Comparison of ENCODE assay signal across 21 mouse cellular contexts in genomic region chr5:142641331-142642051, GRCm38 (mm10). TPM values are rescaled to one million over a fixed set of nuclear protein-coding genes. Genes with fewer than 3 reads are reported as not detected.
DNase-seq lines count a peak whose midpoint lies in the region; ATAC-seq and TF ChIP-seq lines count a peak whose summit lies in the region.
"Had no signal": no experiment of that assay in that cellular context is flagged by ENCODE, and none has a peak within 500 bp of the region (broad histone marks: within the 10 kb centered on the region; RNA-seq: fewer than 3 reads in every experiment).

No protein-coding gene starts in this region.

- WGBS in kidney, adult 2 months = 58% methylated on average over 6 of the region's 6 CpGs

- H3K36me3 ChIP-seq in kidney, adult 2 months (ENCODE audit: control insufficient read depth, insufficient read depth, low read length) = no peaks in the 10 kb centered on the region; the same call in 1 of the 2 replicates

- TF ChIP-seq POLR2A in kidney, adult 2 months (IDR thresholded peaks at IDR 0.05; ENCODE audit: low read depth, low read length) = no peak

- no peak overlapping the region for H3K4me3 ChIP-seq in kidney, adult 2 months (ENCODE audit: insufficient read depth, low read depth, low read length)
- H3K4me3 ChIP-seq: erythroblast, embryonic 14.5 days; forebrain, embryonic 13.5 days; heart, embryonic 15.5 days had no signal

- no peaks in the 10 kb centered on the region for H3K27me3 ChIP-seq in kidney, adult 2 months (replicated peaks; ENCODE audit: control insufficient read depth, insufficient read depth, low read length)
- H3K27me3 ChIP-seq: forebrain, embryonic 13.5 days; heart, embryonic 15.5 days; Patski had no signal

- H3K27ac ChIP-seq in kidney, adult 2 months (ENCODE audit: insufficient read depth, low read depth, low read length) = peak overlapping the region; percentile 83
- H3K27ac ChIP-seq: forebrain, embryonic 13.5 days; heart, embryonic 15.5 days; hindbrain, postnatal 0 days; macrophage had no signal

- ATAC-seq in inflammation-experienced regulatory T-cells, adult 6 months = peak; percentile 76
- ATAC-seq: forebrain, embryonic 13.5 days; hindbrain, postnatal 0 days; Patski had no signal

- H3K4me1 ChIP-seq in kidney, adult 2 months (ENCODE audit: control insufficient read depth, insufficient read depth, low read length) = peaks cover 13% of the 10 kb centered on the region
- H3K4me1 ChIP-seq: forebrain, embryonic 13.5 days; heart, embryonic 15.5 days had no signal

- TF ChIP-seq CTCF in kidney, adult 2 months (conservative IDR thresholded peaks at IDR 0.05; ENCODE audit: insufficient read depth, insufficient read length, low read depth, low read length) = no peak

- peak; percentile 77 for DNase-seq in kidney, adult 2 months
- no peak for DNase-seq in kidney, postnatal 4 days
- DNase-seq in spleen, postnatal 36 days (ENCODE audit: low spot score in 2 of 2) = peak; percentile 41 to 52
- no peak for DNase-seq in spleen, adult 12 weeks (ENCODE audit: low spot score)
- no peak for DNase-seq in adrenal gland, adult (ENCODE audit: inconsistent age in 2 of 2, low spot score in 1 of 2)
- DNase-seq in embryo, embryonic 11 days = no peak
- no peak for DNase-seq in gastrocnemius, postnatal 4 days (ENCODE audit: low spot score in 2 of 2)
- DNase-seq: adrenal gland, postnatal 14 days; cerebellum, adult 11-12 months; cerebellum, postnatal 36 days; gastrocnemius, postnatal 25 days; lung, embryonic 14.5 days had no signal

RNA-seq across cellular contexts. Expression of gene Wipi2, which starts 14.0 kb away (rescaled TPM):
- polyA plus RNA-seq in kidney, adult 2 months (2012; rRNA removed) = 61.0 and 63.7 TPM in 2 replicates
- polyA plus RNA-seq in inflammation-experienced regulatory T-cells, adult 6 months (2017; shearing (Covaris generic)) = 10 to 100 TPM; 12.6 to 20.5 (median 15.4) TPM
- 10 to 100 TPM; 36.9 to 39.6 TPM for total RNA-seq in gastrocnemius, postnatal 4 days (2021)

RNA-seq across cellular contexts. Expression of gene Mmd2, which starts 32.9 kb away (rescaled TPM):
- 1.5 and 1.8 TPM in 2 replicates for polyA plus RNA-seq in kidney, adult 2 months (2012; rRNA removed)
- polyA plus RNA-seq in inflammation-experienced regulatory T-cells, adult 6 months (2017; shearing (Covaris generic)) = not detected
- total RNA-seq in gastrocnemius, postnatal 4 days (2021) = under 1 TPM; 0.27 to 0.39 TPM
- total RNA-seq: gastrocnemius, postnatal 25 days; hematopoietic stem cell, adult 5-6 weeks had no signal
- polyA plus RNA-seq: C2C12; erythroblast, embryonic 14.5 days; macrophage; Patski had no signal

RNA-seq across cellular contexts. Expression of gene Slc29a4, which starts 50.8 kb away (rescaled TPM):
- polyA plus RNA-seq in kidney, adult 2 months (2012; rRNA removed) = 0.92 and 1.1 TPM in 2 replicates
- 1 to 10 TPM in 1 of 3 experiments, under 1 TPM in 1, not detected in 1; 0.20 to 1.9 TPM for polyA plus RNA-seq in inflammation-experienced regulatory T-cells, adult 6 months (2017; shearing (Covaris generic))
- under 1 TPM; 0.81 to 0.88 TPM for total RNA-seq in gastrocnemius, postnatal 4 days (2021)
- total RNA-seq: hematopoietic stem cell, adult 5-6 weeks had no signal
- polyA plus RNA-seq: erythroblast, embryonic 14.5 days; macrophage had no signal

Comparison
In these comparisons a context has a peak if more than half of its experiments do, and no peak if none do; other contexts are left out.
1. DNase-seq: peak in kidney, adult 2 months (single experiment) and spleen, postnatal 36 days (2 of 2); none in kidney, postnatal 4 days (0 of 2), spleen, adult 12 weeks (single experiment), adrenal gland, adult (0 of 2), embryo, embryonic 11 days (single experiment) and gastrocnemius, postnatal 4 days (0 of 2).